13 mouse cellular contexts compared by ENCODE assay signal in the genomic region with DNA sequence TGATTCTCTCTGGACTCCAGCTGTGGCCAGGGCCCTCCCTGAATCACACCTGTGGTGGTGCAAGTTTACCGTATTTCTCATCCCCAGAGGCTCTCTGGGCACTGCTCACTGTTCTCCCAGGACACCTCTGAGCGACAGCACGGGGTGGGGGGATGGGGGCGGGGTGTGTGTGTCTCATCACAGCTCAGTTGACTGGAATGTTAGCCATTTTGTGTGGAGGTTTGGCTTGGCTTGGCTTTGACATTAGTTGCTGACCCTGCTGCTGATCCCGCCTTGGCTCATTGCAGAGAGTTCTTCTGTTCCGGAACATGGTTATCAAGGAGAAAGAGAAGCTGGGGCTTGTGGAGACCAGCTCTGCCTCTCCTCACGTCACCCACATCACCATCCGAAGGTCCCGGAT.
"Had no signal": no experiment of that assay in that cellular context is flagged by ENCODE, and none has a peak within 500 bp of the region (broad histone marks: within the 10 kb centered on the region; RNA-seq: fewer than 3 reads in every experiment).

No protein-coding gene starts in this region.

- H3K4me2 ChIP-seq: intestine, embryonic 15.5 days; limb, embryonic 15.5 days; liver, embryonic 12.5 days; neural tube, embryonic 15.5 days had no signal

- H3K27me3 ChIP-seq: intestine, embryonic 15.5 days; limb, embryonic 15.5 days; liver, embryonic 12.5 days; neural tube, embryonic 15.5 days had no signal

- H3K27ac ChIP-seq: intestine, embryonic 15.5 days; kidney, postnatal 0 days; layer of hippocampus, adult 2 months; limb, embryonic 15.5 days; liver, embryonic 12.5 days; midbrain, embryonic 10.5 days; neural tube, embryonic 15.5 days; stomach, postnatal 0 days had no signal

- H3K4me3 ChIP-seq: intestine, embryonic 15.5 days; layer of hippocampus, adult 2 months; limb, embryonic 15.5 days; liver, embryonic 12.5 days; midbrain, embryonic 10.5 days; myocyte; neural tube, embryonic 15.5 days had no signal

- DNase-seq: kidney, adult 8-10 months; kidney, postnatal 4 days; midbrain, embryonic 14.5 days; thymus, postnatal 4 days had no signal

- H3K4me1 ChIP-seq: midbrain, embryonic 10.5 days; neural tube, embryonic 15.5 days had no signal

- H3K9me3 ChIP-seq: intestine, embryonic 15.5 days; limb, embryonic 15.5 days; liver, embryonic 12.5 days; midbrain, embryonic 10.5 days; neural tube, embryonic 15.5 days had no signal

- ATAC-seq: intestine, embryonic 15.5 days; liver, embryonic 12.5 days had no signal

- H3K9ac ChIP-seq: intestine, embryonic 15.5 days; limb, embryonic 15.5 days; liver, embryonic 12.5 days; neural tube, embryonic 15.5 days had no signal
